Mouse (Mus musculus): ENCODE data around the gene Fyco1.

Gene Fyco1

DNA sequence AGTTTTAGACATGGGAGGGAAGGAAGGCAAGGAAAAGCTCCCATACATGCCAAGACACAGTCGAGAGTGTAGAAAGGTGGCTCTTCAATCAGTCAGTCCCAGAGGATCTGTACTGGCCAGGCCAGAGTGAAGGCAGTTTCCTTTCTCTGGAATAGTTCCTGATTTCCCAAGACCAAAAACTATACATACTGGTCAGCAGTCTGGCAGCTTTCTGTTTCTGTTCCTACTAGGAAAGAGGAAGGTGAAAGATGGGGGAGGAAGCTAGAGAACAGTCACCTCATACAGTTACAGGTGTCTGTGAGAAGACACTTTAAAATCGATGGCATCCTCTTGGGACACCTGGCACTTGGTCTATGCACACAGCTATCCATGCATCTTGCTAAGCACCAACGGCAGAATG, 36.3 kb downstream of the Fyco1 start:
- DNase-seq (ENCODE audit: low read depth, low spot score) = no peak

DNA sequence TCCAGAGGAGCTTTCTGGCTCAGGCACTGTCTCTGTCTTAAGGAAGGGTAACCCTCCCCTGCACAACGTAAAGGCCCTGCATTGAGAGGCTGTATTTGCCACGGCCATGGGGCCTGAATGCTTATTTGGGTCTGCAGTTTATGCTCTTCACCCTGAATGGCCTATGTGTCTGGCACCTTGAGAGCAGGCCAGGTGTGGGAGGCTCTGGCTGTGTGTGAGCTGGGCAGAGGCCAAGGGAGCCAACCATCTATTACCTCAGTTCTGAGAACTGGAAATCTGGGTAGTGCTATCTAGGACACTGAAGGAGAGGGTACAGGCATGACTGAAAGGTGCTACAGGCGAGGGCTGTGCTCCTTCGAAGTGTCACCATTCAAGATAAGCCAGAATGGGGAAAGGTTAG, 36.9 kb downstream of the Fyco1 start:
- DNase-seq (ENCODE audit: low read depth, low spot score) = no peak

GRCm38 (mm10) chr9:123814326-123814725, 37.4 kb downstream of the Fyco1 start:
- no peak for DNase-seq (ENCODE audit: low read depth, low spot score)

GRCm38 (mm10) chr9:123811831-123812230, 39.9 kb downstream of the Fyco1 start:
- no peak for DNase-seq (ENCODE audit: low read depth, low spot score)

DNA sequence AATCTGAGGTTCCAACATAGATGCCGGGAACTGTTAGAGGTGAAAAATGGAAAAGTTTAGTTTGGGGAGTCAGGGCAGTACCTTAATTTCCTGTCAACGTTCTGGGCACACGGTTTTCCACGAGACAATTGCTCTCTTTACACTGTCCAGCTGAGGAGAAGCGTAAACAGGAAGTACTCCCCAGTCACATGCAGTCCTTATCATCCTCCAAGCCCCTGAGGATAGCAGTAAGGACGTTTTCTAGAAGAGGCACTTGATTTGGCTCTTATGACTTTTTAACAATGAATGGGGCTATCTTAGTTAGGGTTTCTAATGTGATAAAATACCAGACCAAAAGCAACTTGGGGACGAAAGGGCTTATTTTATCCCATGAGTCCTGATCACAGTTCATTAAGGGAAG, 43.1 kb downstream of the Fyco1 start:
- no peak for DNase-seq (ENCODE audit: low read depth, low spot score)

DNA sequence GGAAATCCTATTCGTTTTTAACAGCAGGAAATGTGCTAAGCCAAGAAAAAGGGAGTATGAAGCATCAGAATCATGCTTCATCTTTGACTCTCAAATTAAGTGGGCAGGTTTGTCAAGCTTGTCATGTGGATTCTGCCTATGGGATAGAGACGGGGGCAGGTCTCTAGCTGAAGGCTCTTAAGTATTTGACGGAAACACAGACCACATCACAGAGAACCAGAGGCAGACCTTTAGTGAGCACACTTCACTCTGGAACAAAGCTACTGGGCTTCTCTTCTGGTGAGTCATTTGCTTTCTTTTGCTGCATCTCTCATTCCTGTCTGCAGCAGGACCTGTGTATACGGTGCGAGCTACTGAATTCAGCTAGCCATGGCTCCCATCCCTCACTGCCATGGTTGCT, 45.4 kb downstream of the Fyco1 start, which contains the start of gene Cxcr6:
TSS of gene Cxcr6 (plus strand) at position 209 of the 400 bp plus-strand sequence.
- no peak for DNase-seq (ENCODE audit: low read depth, low spot score)

DNA sequence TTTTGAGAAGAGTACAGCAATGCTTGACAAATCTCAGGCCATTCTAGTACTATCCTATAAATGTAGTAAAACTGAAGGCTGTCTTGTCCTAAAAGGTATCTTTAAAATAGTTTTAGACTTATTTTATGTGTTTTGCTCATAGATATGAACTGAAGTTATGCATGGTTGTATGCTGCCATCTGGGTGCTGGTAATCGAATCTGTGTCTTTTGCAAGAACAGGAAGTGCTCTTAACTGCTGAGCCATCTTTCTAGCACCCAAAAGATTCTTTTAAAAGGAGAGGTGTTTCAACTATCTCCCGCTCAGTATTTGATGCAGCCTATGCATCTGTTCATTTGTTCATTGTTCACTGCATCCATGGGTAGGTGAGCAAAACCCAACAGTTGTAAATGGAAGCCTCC, 46.5 kb downstream of the Fyco1 start:
- no peak for DNase-seq (ENCODE audit: low read depth, low spot score)

DNA sequence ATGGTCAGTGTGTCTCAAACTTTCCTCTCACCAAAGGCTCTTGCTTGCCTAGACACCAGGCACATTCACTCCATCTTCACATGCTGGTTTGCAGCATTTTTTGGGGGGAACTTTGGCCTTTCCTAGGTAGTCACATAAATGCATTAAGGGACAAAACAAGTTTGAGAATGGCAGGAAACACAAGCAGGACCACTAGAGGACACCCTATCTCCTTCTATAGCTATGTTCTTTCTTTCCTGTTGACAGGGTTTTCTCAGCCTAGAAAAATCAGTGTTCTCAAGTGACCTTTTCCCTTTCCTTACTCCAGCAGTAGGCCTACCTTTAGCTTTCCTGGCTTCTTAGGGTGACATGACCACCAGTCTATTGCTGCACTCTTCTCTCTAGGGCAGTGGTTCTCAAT, 48.8 kb downstream of the Fyco1 start:
- no peak for DNase-seq (ENCODE audit: low read depth, low spot score)

DNA sequence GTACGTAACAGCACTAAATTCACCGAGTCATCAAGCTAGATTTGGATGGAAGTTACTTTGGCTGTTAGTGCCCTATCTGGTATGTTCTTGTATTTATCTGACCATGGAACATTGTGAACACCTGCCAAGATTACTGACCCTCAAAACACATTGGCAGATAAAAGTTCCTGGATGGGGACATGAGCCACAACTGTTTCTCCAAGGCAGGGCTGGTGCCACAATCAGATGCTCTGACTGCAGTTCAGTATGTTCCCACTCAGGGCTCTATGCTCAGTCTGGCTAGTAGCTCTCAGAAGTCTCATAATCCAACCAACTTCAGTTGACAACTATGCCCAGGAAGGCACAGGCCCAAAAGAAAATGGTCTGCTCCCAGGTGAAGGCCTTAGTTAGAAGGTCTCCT, 49.3 kb downstream of the Fyco1 start:
- DNase-seq (ENCODE audit: low read depth, low spot score) = no peak

DNA sequence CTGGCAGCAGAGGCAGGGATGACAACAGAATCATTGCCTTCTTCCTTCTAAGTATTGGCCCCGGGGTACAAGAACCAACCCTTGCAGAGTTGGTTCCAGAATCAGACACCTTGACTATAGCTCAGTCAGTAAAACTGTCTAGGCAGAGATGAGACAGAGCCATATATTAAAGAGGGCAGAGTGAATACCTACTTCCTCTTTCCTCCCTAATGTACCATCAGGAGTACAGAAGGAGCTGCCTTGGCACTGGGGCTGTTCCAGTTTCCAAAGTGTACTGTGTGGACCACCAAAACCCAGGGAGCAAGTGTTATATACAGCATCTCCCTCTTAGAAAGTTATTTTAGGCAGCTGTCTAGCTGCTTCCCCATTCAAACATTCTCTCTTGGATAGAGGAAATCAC, 50.2 kb downstream of the Fyco1 start:
- DNase-seq (ENCODE audit: low read depth, low spot score) = no peak

- DNase-seq (ENCODE audit: low read depth, low spot score) = peak; percentile 47
Measured at GRCm38 (mm10) chr9:123796174-123796573, 55.5 kb downstream of the Fyco1 start.

DNA sequence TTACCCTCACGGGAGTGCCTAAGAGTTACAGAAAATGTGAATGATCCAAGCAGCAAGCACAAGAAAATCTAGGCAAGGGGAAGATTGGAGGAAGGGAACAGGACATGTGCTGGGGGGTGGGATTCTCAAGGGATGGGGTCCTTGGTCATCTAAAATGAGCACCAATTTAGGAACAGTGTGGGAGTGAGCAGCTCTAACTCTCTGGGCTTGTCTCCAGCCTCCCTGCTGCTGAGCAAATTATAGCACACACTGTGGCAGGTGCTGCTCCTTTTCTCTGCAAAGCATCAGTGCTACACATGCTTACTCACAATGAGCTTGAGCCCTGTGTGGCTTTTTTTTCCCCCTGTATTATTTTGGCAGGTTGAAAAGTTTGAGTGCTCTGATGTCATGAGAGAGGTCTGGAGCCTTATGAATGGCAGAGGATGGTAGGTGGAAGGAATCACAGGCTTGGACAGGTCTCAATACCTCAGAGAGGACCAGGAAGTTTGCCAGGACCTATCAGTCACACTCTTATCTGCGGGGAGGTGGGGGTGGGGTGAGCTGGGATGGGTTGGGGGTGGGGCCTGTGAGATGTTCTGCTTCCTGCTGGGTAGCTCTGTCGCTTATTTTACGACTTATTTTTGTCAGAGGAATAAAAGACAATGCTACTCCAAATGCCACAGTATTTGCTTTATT, 62.7 kb downstream of the Fyco1 start:
- DNase-seq (ENCODE audit: low read depth, low spot score) = no peak

DNA sequence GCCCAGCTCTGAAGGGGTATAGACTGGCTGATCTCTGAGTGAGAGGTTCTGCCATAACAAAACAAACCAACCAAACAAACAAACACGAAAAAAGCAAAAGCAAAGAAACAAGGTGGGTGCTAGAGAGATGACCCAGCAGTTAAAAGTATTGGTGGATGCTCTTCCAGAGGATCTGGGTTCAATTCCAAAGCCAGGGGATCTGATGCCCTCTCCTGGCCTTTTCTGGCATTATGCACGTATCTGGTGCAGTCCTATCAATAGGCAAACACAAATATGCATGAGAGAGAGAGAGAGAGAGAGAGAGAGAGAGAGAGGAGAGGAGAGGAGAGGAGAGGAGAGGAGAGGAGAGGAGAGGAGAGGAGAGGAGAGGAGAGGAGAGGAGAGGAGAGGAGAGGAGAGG, 78.4 kb downstream of the Fyco1 start:
- peak; percentile 35 for DNase-seq (ENCODE audit: low read depth, low spot score)

DNA sequence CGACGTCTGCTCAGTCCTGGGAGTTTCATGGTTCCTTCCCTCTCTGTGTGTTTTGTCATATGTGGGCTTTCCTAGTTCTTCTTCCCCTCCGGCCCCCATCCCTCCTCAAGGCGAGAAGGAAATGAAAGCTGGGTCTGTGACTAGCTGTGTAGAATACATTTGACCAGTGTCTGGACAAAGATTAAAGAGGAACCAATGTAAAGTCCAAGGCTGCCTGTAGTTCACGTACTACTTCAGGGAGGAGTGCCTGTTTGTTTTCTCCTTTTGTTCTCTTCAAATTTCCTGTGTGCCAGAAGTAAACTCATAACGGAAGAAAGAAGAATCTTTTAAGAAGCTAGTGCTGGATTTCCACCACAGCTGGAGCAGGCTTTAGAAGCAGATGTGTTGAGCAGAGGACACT, 82.2 kb downstream of the Fyco1 start:
- DNase-seq (ENCODE audit: low read depth, low spot score) = no peak

DNA sequence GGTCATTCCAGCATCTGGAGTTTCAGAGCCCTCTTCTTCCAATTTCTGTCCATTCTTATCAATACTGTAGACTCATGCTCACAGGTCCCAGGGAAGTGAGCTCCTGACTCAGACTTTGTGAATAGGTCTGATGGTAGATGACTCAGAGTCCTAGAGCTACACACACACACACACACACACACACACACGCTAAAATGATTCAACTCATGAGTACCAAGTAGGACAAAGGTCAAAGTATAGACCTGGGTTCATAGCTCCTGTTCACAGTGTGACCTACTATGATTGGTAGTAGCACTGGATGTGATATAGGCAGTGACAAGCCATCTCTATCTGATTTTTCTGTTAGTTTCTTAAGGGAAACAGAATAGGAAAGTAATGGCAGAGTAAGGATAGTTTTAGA, 83.3 kb downstream of the Fyco1 start:
- DNase-seq (ENCODE audit: low read depth, low spot score) = no peak

DNA sequence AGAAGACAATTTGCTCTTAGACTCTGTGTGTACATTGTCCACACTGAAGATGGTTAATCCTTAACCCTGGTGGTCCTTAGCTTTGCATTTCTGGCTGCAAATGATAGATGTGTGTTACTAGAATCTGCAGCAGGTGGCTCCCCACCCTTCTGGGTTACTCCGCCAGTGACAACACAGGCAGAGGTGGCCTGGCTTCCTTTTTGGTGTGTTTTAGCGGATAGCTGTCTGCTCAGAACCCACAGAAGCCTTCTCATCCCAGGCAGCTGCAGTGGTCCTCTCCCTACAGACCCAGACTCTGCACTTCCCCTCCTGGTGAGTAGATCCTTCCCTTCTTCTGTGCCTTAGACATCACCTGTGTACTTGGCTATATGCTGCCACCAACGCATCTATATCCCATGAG, 84.7 kb downstream of the Fyco1 start:
- no peak for DNase-seq (ENCODE audit: low read depth, low spot score)

- DNase-seq (ENCODE audit: low read depth, low spot score) = no peak
Measured at GRCm38 (mm10) chr9:123763771-123764170, 87.9 kb downstream of the Fyco1 start.

DNA sequence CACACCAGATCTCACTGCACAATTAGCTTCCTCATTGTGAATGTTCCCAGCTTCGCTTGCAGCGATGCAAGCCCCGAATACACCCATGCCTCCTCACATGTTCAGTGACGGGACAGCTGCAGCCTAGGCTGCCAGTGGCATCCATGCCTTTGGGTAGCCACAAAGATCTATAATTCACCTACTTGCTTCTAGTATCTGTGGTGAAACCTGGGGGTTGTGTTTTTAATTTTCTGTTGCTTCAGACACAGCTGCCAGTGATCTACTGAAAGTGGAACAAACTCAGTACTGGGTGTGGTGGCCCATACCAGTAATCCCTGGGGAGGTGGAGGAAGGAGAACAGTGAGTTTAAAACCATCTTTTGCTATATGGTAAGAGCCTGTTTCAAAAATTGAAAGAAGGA, 88.8 kb downstream of the Fyco1 start:
- DNase-seq (ENCODE audit: low read depth, low spot score) = no peak

DNA sequence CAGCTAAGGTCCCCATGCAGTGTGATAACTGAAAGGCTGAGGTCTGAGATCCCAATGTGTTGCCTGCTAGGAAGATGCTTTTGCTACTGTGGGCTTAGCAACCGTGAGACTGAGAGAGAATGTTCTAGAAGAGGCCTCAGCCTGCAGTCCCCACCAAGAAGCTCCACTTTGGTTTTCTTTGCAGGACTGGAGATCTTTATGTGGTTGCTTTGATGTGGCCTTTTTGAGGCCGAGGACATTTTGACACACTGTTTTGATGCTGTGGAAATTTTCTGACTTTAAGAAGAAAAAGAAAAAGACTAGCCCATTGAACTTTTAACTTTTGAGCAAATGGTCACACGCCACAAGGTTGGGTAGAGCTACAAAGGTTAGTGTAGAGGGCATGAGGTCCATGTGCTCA, 90.9 kb downstream of the Fyco1 start:
- DNase-seq (ENCODE audit: low read depth, low spot score) = no peak

GRCm38 (mm10) chr9:123758645-123759044, 93.1 kb downstream of the Fyco1 start:
- no peak for DNase-seq (ENCODE audit: low read depth, low spot score)

- no peak for DNase-seq (ENCODE audit: low read depth, low spot score)
Measured at GRCm38 (mm10) chr9:123758156-123758555, 93.5 kb downstream of the Fyco1 start.

DNA sequence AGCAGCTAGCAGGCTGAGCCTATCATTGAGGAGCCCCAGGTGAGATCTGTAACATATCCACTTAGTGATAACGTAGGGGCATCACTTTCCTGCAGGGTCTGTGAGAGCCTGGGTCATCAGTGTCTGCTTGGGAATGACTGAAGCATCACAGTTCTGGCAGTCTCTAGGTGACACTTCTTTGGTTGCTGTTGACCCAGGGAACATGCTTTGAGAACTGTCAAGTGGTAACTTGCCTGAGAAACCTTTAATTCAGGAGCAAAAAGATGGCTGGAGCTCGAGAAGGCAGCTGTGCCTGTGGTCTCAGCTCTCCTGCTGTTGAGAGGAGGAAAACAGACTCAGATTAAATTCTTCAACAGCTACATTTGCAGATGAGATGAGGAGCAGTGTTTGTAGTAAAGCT, 94.4 kb downstream of the Fyco1 start:
- DNase-seq (ENCODE audit: low read depth, low spot score) = no peak

GRCm38 (mm10) chr9:123756752-123757151, 94.9 kb downstream of the Fyco1 start:
- no peak for DNase-seq (ENCODE audit: low read depth, low spot score)

DNA sequence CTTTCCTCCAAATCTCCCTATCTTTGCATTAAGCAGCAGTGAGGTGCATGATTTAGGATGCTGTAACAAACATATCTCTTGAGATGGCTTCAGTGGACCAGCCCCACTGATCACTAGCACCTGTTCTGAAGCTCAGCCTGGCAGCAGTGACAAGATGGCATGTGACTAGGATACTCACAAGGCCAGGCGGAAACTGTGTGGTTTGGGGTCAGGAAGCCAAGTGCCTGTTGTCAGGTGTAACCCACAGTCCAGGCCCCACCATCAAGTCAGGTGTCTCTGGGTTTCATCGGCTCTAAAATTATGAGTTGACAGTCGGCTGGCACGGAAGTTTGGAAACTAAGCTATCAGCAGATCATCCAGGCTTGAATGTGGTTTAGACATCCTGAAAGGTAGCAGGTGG, 97.4 kb downstream of the Fyco1 start:
- no peak for DNase-seq (ENCODE audit: low read depth, low spot score)

All from ZHBTc4 (cell line).